Comparison of ENCODE assay signal across 11 mouse cellular contexts in genomic region chr13:108335257-108336003, GRCm38 (mm10). TPM values are rescaled to one million over a fixed set of nuclear protein-coding genes. Genes with fewer than 3 reads are reported as not detected.
DNase-seq lines count a peak whose midpoint lies in the region; ATAC-seq and TF ChIP-seq lines count a peak whose summit lies in the region.
"Had no signal": no experiment of that assay in that cellular context is flagged by ENCODE, and none has a peak within 500 bp of the region (broad histone marks: within the 10 kb centered on the region; RNA-seq: fewer than 3 reads in every experiment).

No protein-coding gene starts in this region.

- WGBS in heart, embryonic 12.5 days: 76% methylated on average over 15 of the region's 15 CpGs
- 59% methylated on average over 15 of the region's 15 CpGs for WGBS in lung, postnatal 0 days

- H3K27ac ChIP-seq in heart, embryonic 12.5 days (ENCODE audit: poor library complexity, severe bottlenecking): no peak overlapping the region
- no peak overlapping the region for H3K27ac ChIP-seq in lung, postnatal 0 days (ENCODE audit: low read length)
- H3K27ac ChIP-seq: limb, embryonic 12.5 days had no signal

- peak; percentile 9; the same call in 1 of the 2 replicates for ATAC-seq in heart, embryonic 12.5 days (ENCODE audit: insufficient number of reproducible peaks, low FRiP score)
- ATAC-seq in lung, postnatal 0 days: peak; percentile 52

- 0 out of 2 replicates have a peak, but pooled peaks cover 2% of the 10 kb centered on the region for H3K36me3 ChIP-seq in heart, embryonic 12.5 days
- no peaks in the 10 kb centered on the region for H3K36me3 ChIP-seq in lung, postnatal 0 days (ENCODE audit: insufficient read depth, low read length)

- no peak overlapping the region for H3K4me3 ChIP-seq in heart, embryonic 12.5 days
- no peak overlapping the region for H3K4me3 ChIP-seq in lung, postnatal 0 days (ENCODE audit: low read depth, low read length)
- H3K4me3 ChIP-seq: limb, embryonic 12.5 days had no signal

- H3K9ac ChIP-seq in heart, embryonic 12.5 days: no peak overlapping the region
- no peak overlapping the region for H3K9ac ChIP-seq in lung, postnatal 0 days (replicated peaks; ENCODE audit: low read depth)
- H3K9ac ChIP-seq: limb, embryonic 12.5 days had no signal

- no peaks in the 10 kb centered on the region for H3K27me3 ChIP-seq in heart, embryonic 12.5 days (replicated peaks)
- no peaks in the 10 kb centered on the region for H3K27me3 ChIP-seq in lung, postnatal 0 days (replicated peaks; ENCODE audit: insufficient read depth, low read length)
- H3K27me3 ChIP-seq: limb, embryonic 12.5 days had no signal

- intact Hi-C loops in heart, postnatal 10 days (cut with DNase I): no loop called here
- intact Hi-C loops in gastrocnemius, postnatal 14 days (cut with DNase I; ENCODE audit: low total_unique reads): no loop called here

- TF ChIP-seq CTCF in lung, postnatal 0 days (IDR thresholded peaks at IDR 0.05): no peak

- DNase-seq in heart, postnatal 10 days: no peak
- peak; percentile 24 for DNase-seq in lung, postnatal 0 days (ENCODE audit: low spot score)
- DNase-seq in lung, postnatal 14 days: no peak
- DNase-seq in forelimb bud, embryonic 11.5 days (ENCODE audit: low read depth, low spot score): peak; percentile 20
- no peak for DNase-seq in urinary bladder, postnatal 4 days (ENCODE audit: low spot score in 2 of 2)
- no peak for DNase-seq in gastrocnemius, postnatal 14 days
- DNase-seq in cerebellum, postnatal 4 days (ENCODE audit: low spot score in 2 of 2): no peak
- DNase-seq: gastrocnemius, postnatal 10 days; kidney, postnatal 4 days had no signal

- H3K9me3 ChIP-seq in heart, embryonic 12.5 days (replicated peaks): no peaks in the 10 kb centered on the region
- no peaks in the 10 kb centered on the region for H3K9me3 ChIP-seq in lung, postnatal 0 days (ENCODE audit: low read length)
- H3K9me3 ChIP-seq: limb, embryonic 12.5 days had no signal

- H3K4me2 ChIP-seq in heart, embryonic 12.5 days: no peak overlapping the region
- H3K4me2 ChIP-seq in lung, postnatal 0 days (replicated peaks; ENCODE audit: low read depth, low read length): peak overlapping the region; percentile 32; the same call in 1 of the 2 replicates
- H3K4me2 ChIP-seq: limb, embryonic 12.5 days had no signal

- H3K4me1 ChIP-seq in heart, embryonic 12.5 days (replicated peaks): no peaks in the 10 kb centered on the region; the same call in 1 of the 2 replicates
- no peaks in the 10 kb centered on the region for H3K4me1 ChIP-seq in lung, postnatal 0 days (ENCODE audit: insufficient read depth, low read depth, low read length)

- no peak for TF ChIP-seq EP300 in lung, postnatal 0 days (IDR thresholded peaks at IDR 0.05)

RNA-seq across cellular contexts. Expression of gene Depdc1b, which starts 19.3 kb away (rescaled TPM):
- polyA plus RNA-seq in heart, embryonic 12.5 days (2016; fragmentation: Nextera tagmentation; extraction: Ambion mirVana): 5.3 and 5.8 TPM in 2 replicates
- total RNA-seq in heart, postnatal 10 days (2021): 1 to 10 TPM; 2.3 to 2.5 TPM
- polyA plus RNA-seq in lung, postnatal 0 days (2015; fragmentation: Nextera tagmentation; extraction: Ambion mirVana): 0.70 and 1.2 TPM in 2 replicates
- under 1 TPM; 0.82 to 0.92 TPM for total RNA-seq in gastrocnemius, postnatal 14 days (2021)

Comparison
In these comparisons a context has a peak if more than half of its experiments do, and no peak if none do; other contexts are left out.
1. DNase-seq: peak in lung, postnatal 0 days (single experiment) and forelimb bud, embryonic 11.5 days (single experiment); none in heart, postnatal 10 days (0 of 2), lung, postnatal 14 days (single experiment), urinary bladder, postnatal 4 days (0 of 2), gastrocnemius, postnatal 14 days (single experiment) and cerebellum, postnatal 4 days (0 of 2).